Mouse (Mus musculus): Measurements from ENCODE around the gene Deaf1.

The Deaf1 gene

GRCm38 (mm10) chr7:141315076-141315475 lies 12.4 kb downstream of the Deaf1 start:
- in situ Hi-C loops (cut with MboI; ENCODE audit: low pct_unique_long_range_greater_than_20kb in 1 of 2, low sequenced_read_pairs in 2 of 2, unreplicated experiment in 1 of 2): loop anchor here in 1 of 2 experiments (10.0 kb wide), 1 partner anchor 60 kb away; no protein-coding TSS in a partner anchor

- in situ Hi-C loops (cut with MboI; ENCODE audit: low pct_unique_long_range_greater_than_20kb in 1 of 2, low sequenced_read_pairs in 2 of 2, unreplicated experiment in 1 of 2): loop anchor here (5.0 to 10.0 kb wide), 2 partner anchors 60 to 62 kb away; no protein-coding TSS in a partner anchor
Observed at GRCm38 (mm10) chr7:141314416-141314815, 13.1 kb downstream of the Deaf1 start.

- in situ Hi-C loops (cut with MboI; ENCODE audit: low pct_unique_long_range_greater_than_20kb in 1 of 2, low sequenced_read_pairs in 2 of 2, unreplicated experiment in 1 of 2): no loop called here
Observed at GRCm38 (mm10) chr7:141304537-141304936, 23.0 kb downstream of the Deaf1 start.

DNA sequence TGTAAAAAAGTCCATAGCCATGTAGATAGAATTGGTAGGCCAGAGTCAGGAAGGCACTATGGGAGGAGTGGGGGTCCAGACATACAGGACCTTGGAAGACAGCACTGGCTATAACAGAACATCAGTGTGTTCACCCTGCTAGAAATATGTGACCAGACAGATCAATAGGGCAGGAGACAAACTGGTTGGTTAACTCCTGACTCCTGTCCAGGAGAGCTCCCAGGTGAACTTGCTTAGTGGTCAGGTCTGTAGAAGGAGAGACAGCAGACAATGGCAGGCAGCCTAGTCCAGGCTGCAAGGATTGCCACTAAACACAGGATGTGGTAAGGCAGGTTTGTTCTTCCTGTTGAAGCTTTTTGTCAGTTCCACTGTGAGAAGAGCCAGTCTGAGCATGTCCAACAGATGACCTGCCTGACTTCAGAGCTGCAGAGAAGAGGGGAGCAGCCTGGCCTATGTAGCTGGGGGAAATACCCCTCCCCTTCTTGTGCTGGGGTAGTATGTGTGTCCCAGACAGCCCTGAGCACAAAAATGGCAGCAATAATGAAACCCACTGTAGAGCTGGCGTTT lies 24.7 kb downstream of the Deaf1 start:
- in situ Hi-C loops (cut with MboI; ENCODE audit: low pct_unique_long_range_greater_than_20kb in 1 of 2, low sequenced_read_pairs in 2 of 2, unreplicated experiment in 1 of 2): no loop called here

DNA sequence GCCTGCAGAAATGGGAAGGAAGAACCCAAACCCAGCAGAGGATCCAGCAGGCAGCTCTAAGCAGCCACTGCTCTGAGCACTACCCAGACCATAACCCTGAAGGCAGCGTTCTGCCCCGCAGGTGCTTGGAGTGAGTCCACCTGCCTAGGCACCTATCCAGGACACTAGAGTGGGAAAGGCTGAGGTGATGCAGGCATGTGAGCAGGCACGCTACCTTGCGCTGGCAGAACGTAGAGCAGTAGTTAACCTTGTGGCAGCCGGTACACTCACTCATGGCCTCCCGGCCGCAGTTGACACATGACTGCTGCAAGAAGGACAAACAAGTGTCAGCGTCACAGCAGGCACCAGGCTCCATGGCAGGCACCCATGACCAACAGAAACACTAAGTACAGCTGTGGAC lies 26.1 kb downstream of the Deaf1 start:
- in situ Hi-C loops (cut with MboI; ENCODE audit: low pct_unique_long_range_greater_than_20kb in 1 of 2, low sequenced_read_pairs in 2 of 2, unreplicated experiment in 1 of 2): no loop called here

DNA sequence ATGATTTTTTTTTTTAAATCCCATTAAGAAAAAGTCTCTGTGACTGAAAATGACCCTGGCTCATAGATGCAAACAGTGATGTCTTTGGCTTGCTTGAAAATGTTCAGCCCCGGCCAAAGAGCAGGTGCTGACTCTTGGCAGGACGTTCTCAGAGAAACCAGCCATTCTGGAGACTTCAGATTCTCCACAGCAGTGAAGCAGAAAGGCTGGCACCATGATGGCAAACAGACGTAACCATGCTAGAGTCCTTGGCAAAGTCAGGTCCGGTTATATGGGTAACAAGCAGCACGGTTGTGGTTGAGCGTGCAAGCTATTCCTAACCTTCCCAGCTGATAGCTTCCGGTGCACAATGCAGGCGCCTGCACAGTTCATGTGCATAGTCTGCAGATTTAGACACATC lies 28.3 kb downstream of the Deaf1 start:
- in situ Hi-C loops (cut with MboI; ENCODE audit: low pct_unique_long_range_greater_than_20kb in 1 of 2, low sequenced_read_pairs in 2 of 2, unreplicated experiment in 1 of 2): no loop called here

- in situ Hi-C loops (cut with MboI; ENCODE audit: low pct_unique_long_range_greater_than_20kb in 1 of 2, low sequenced_read_pairs in 2 of 2, unreplicated experiment in 1 of 2): no loop called here
Observed at GRCm38 (mm10) chr7:141297926-141298650, 29.4 kb downstream of the Deaf1 start.

DNA sequence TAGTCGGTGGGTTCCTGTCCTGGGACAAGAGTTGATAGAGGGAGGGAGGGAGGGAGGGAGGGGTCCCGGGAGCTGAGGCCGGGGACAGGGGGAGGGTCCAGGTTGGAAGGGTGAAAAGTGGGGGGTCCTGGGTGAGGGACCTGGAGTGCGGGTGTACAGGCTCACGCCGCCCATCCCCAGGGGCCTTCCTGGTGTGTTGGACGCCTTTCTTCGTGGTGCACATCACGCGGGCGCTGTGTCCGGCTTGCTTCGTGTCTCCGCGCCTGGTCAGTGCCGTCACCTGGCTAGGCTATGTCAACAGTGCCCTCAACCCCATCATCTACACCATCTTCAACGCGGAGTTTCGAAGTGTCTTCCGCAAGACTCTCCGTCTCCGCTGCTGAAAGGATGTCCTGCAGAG lies 33.0 kb downstream of the Deaf1 start:
- in situ Hi-C loops (cut with MboI; ENCODE audit: low pct_unique_long_range_greater_than_20kb in 1 of 2, low sequenced_read_pairs in 2 of 2, unreplicated experiment in 1 of 2): no loop called here

GRCm38 (mm10) chr7:141293852-141294471 lies 33.5 kb downstream of the Deaf1 start:
- in situ Hi-C loops (cut with MboI; ENCODE audit: low pct_unique_long_range_greater_than_20kb in 1 of 2, low sequenced_read_pairs in 2 of 2, unreplicated experiment in 1 of 2): no loop called here

DNA sequence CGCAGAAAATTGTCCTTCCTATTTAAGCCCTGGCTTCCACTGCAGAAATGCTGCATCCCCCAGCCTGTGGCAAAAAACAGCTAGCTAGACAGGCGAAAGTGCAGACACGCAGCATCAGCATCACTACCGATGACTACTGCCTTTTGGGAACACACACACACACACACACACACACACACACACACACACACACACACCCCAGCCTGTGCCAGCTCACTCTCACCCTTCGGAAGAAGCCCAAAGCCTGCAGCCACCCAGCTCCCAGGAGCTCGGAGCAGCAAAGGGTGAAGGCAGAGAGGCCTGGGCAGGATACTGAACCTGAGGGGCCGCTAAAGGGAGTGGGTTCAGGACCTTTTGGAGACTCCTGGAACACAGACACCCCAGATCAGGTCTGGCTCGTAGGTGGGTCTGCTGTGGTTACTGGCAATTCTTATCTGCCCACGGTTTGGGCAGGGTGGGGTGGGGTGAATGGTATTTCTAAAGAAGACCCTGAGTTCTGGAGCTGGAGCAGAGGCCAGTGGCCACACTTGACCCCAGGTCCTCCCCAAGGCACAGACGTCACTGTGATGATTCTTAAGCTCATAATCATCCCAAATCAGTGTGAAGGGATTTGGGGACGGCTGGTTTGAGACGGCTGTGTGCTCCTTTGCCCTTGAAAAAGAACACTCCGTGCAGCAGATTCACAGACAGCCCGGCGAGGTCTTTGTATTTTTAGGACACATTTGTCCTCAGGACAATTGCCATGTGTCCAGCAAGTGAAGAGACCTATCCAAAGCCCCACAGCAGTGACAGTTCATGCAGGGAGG lies 34.7 kb downstream of the Deaf1 start:
- in situ Hi-C loops (cut with MboI; ENCODE audit: low pct_unique_long_range_greater_than_20kb in 1 of 2, low sequenced_read_pairs in 2 of 2, unreplicated experiment in 1 of 2): no loop called here

GRCm38 (mm10) chr7:141291921-141292582 lies 35.4 kb downstream of the Deaf1 start, which contains the start of gene Drd4:
Gene Drd4, plus strand, starts transcription at chr7:141292006.
- in situ Hi-C loops (cut with MboI; ENCODE audit: low pct_unique_long_range_greater_than_20kb in 1 of 2, low sequenced_read_pairs in 2 of 2, unreplicated experiment in 1 of 2): no loop called here

DNA sequence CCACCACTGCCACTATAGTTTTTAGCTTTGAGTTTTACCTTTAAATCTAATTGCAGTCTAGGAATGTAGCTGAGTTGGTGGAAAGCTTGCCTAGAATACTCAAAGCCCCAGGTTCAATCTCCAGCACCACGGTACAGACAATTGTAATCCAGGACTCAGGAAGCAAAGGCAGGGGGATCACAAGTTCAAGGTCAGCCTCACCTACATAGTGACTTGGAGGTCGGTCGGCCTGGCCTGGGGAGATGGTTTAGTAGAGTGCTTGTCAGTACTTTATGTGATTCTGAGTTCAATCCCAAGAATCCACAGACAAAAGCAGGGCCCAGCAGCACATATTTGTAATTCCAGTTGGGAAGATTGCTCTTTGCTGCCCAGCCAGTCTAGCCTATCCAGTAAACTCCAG lies 39.4 kb downstream of the Deaf1 start:
- in situ Hi-C loops (cut with MboI; ENCODE audit: low pct_unique_long_range_greater_than_20kb in 1 of 2, low sequenced_read_pairs in 2 of 2, unreplicated experiment in 1 of 2): no loop called here

DNA sequence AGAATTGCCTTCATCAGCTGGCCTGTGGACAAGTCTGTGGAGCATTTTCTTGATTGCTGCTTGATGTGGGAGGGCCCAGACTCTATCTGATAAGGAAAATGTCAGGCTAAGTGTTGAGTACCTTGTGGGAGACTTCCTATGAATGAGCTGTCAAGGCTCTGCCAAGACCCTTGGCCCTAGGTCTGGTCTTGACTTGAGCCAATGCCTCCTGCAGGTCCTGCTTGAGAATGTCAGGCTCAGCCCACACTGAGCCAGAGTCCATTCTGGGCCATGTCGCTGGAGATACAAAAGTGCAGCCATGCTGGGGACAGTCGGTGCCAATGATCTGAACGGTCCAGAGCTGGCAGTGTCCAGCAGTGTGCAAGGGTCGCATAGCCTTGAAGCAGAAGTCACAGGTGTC lies 44.7 kb downstream of the Deaf1 start:
- in situ Hi-C loops (cut with MboI; ENCODE audit: low pct_unique_long_range_greater_than_20kb in 1 of 2, low sequenced_read_pairs in 2 of 2, unreplicated experiment in 1 of 2): no loop called here

DNA sequence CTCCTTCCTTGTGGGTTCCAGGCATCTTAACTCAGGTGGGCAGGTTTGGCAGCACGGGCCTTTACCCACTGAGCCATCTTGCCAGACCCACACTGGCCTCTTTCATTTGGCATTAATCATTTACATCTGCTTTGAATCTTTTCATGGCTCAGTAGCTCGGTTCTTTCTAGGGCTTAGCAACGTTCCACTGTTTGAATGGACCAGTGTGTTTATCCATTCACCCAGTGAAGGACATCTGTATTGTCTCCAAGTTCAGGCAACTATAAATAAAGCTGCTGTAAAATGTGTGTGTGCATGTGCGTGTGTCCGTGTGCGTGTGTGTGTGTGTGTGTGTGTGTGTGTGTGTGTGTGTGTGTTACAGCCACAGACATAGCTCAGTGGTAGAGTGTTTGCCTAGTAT lies 46.0 kb downstream of the Deaf1 start:
- in situ Hi-C loops (cut with MboI; ENCODE audit: low pct_unique_long_range_greater_than_20kb in 1 of 2, low sequenced_read_pairs in 2 of 2, unreplicated experiment in 1 of 2): no loop called here

DNA sequence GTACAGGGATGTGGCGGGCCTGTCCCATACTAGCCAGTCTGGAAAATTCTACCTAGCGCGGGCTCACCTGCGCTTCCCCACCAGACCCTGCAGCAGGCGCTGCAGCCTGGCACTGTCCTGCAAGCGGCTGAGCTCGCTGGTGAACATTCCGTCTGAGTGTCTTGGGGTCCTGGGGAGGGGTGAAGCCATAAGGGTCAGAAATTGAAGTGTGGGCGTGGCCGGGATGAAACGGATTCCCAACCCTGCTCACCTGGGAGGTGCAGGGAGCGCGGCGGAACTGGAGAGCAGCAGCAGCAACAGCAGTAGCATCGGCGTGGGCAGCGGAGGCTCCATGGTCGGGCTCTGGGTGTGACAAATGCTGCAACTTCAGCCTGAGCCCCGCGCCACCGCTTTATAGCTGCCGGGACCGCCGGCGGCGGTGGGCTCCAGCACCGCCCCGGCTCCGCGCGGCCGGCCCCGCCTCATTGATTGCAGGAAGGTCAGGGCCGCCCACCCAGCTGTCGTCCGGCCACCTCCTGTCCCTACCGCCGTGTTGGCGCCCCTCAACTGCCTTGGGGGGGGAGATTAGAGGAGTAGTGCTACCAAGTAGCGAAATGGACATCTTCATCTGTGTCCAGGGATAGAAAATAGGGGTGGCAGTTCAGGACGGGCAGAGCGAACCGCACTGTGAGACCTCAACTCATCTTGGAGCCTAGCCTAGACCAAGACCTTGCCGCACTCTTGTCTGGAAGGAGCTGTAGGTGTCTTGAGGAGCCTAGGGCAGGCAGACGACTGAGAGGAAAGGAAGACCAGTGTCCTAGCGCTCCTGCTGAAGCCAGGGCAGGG lies 48.5 kb downstream of the Deaf1 start, which contains the start of gene Sct:
Gene Sct, minus strand, starts transcription at position 368 of the 825 bp plus-strand sequence.
- in situ Hi-C loops (cut with MboI; ENCODE audit: low pct_unique_long_range_greater_than_20kb in 1 of 2, low sequenced_read_pairs in 2 of 2, unreplicated experiment in 1 of 2): no loop called here

GRCm38 (mm10) chr7:141277701-141278678 lies 49.5 kb downstream of the Deaf1 start:
- in situ Hi-C loops (cut with MboI; ENCODE audit: low pct_unique_long_range_greater_than_20kb in 1 of 2, low sequenced_read_pairs in 2 of 2, unreplicated experiment in 1 of 2): no loop called here

DNA sequence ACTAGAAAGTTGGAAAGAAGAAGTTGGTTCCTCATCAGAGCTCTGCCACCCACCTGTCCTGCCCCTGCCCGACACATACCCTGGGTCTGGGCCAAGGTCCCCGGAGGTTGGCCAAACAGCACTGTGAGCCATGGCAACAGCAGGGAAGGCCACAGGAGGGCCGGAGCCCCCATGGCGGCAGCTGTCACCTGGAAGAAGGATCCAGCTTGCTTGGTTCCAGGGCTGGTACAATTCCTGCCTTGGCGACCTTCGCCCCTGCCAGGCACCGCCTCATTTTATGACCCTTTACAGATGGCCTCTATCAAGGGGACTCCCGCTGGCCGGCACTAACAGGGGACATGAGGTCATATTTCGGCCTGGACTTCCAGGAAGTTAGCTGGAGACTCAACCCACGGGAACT lies 50.9 kb downstream of the Deaf1 start, which contains the start of gene Cdhr5:
Gene Cdhr5, minus strand, starts transcription at position 241 of the 400 bp plus-strand sequence.
- in situ Hi-C loops (cut with MboI; ENCODE audit: low pct_unique_long_range_greater_than_20kb in 1 of 2, low sequenced_read_pairs in 2 of 2, unreplicated experiment in 1 of 2): no loop called here
